In the genomic region with DNA sequence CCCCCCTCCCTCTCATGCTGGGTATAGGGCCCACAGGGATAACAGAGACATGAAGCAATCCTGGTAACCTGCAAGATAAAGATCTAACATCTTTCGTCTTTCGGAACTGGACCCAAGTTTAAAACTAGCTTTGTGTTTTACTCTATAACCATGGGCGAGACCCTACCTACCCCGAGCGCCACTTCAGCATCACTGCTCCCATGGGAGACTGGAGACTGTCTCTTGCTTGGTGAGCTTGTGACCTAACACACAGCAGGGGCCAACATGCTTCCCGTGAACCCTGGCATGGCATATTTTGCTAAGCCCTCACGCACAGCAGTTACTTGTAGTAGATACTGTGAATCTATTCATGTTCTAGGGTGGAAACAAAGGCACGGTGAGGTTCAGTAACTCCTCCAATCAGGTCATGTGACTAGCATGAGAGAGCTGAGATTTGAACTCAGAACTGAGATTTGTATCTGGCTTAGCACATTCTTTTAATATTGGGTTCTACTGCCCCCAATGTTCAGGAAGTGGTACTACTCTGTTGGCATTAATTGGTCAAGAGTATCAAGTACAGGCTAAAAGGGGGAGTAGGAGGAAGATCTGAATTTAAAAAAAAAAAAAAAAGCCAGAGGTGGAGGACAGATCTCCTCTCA, we compare ENCODE assay signal across 10 mouse cellular contexts. TPM values are rescaled to one million over a fixed set of nuclear protein-coding genes. Genes with fewer than 3 reads are reported as not detected.
DNase-seq lines count a peak whose midpoint lies in the region; ATAC-seq and TF ChIP-seq lines count a peak whose summit lies in the region.
"Had no signal": no experiment of that assay in that cellular context is flagged by ENCODE, and none has a peak within 500 bp of the region (broad histone marks: within the 10 kb centered on the region; RNA-seq: fewer than 3 reads in every experiment).

No protein-coding gene starts in this region.

- H3K4me2 ChIP-seq in kidney, embryonic 16.5 days (replicated peaks; ENCODE audit: low read depth, low read length), result peak overlapping the region; percentile 63; the same call in 1 of the 2 replicates
- H3K4me2 ChIP-seq in forebrain, embryonic 15.5 days (replicated peaks), result peak overlapping the region; percentile 50
- H3K4me2 ChIP-seq in midbrain, embryonic 14.5 days (ENCODE audit: low read length), result peak overlapping the region; percentile 55

- H3K4me1 ChIP-seq in kidney, embryonic 16.5 days (ENCODE audit: insufficient read depth, low read length), result peaks cover 16% of the 10 kb centered on the region
- peaks cover 14% of the 10 kb centered on the region for H3K4me1 ChIP-seq in cortical plate, adult 2 months (ENCODE audit: control insufficient read depth, insufficient read depth, low read length)
- H3K4me1 ChIP-seq in forebrain, embryonic 15.5 days, result peaks cover 40% of the 10 kb centered on the region
- peaks cover 28% of the 10 kb centered on the region for H3K4me1 ChIP-seq in midbrain, embryonic 14.5 days (ENCODE audit: control insufficient read depth, insufficient read depth, low read length)

- H3K9me3 ChIP-seq in kidney, embryonic 16.5 days (ENCODE audit: low read length), result no peaks in the 10 kb centered on the region
- no peaks in the 10 kb centered on the region for H3K9me3 ChIP-seq in forebrain, embryonic 15.5 days
- no peaks in the 10 kb centered on the region for H3K9me3 ChIP-seq in midbrain, embryonic 14.5 days (ENCODE audit: control insufficient read depth, low read length)
- H3K9me3 ChIP-seq: megakaryocyte, embryonic 14.5 days had no signal

- no peak for ATAC-seq in kidney, embryonic 16.5 days (ENCODE audit: low FRiP score, low TSS enrichment)
- no peak for ATAC-seq in forebrain, embryonic 15.5 days (replicated peaks)
- no peak for ATAC-seq in midbrain, embryonic 14.5 days (ENCODE audit: low FRiP score, low TSS enrichment)

- H3K9ac ChIP-seq in kidney, embryonic 16.5 days (replicated peaks; ENCODE audit: low read length), result no peak overlapping the region
- H3K9ac ChIP-seq in forebrain, embryonic 15.5 days (replicated peaks), result no peak overlapping the region
- no peak overlapping the region; the same call in 1 of the 2 replicates for H3K9ac ChIP-seq in midbrain, embryonic 14.5 days (replicated peaks; ENCODE audit: low read length)

- 95% methylated on average over 8 of the region's 8 CpGs for WGBS in kidney, embryonic 16.5 days
- WGBS in forebrain, embryonic 15.5 days, result 93% methylated on average over 8 of the region's 8 CpGs
- WGBS in midbrain, embryonic 14.5 days, result 92% methylated on average over 8 of the region's 8 CpGs

- TF ChIP-seq CTCF in cortical plate, adult 2 months (IDR thresholded peaks at IDR 0.05; ENCODE audit: extremely low read depth, insufficient read depth, low read length), result no peak

- H3K27ac ChIP-seq in kidney, embryonic 16.5 days (ENCODE audit: low read length), result no peak overlapping the region
- H3K27ac ChIP-seq in cortical plate, adult 2 months (ENCODE audit: insufficient read depth, low read length), result no peak overlapping the region
- no peak overlapping the region for H3K27ac ChIP-seq in forebrain, embryonic 15.5 days (replicated peaks)
- H3K27ac ChIP-seq in midbrain, embryonic 14.5 days (replicated peaks; ENCODE audit: low read depth, low read length), result no peak overlapping the region

- no peaks in the 10 kb centered on the region for H3K36me3 ChIP-seq in kidney, embryonic 16.5 days (ENCODE audit: insufficient read depth, low read length)
- H3K36me3 ChIP-seq in forebrain, embryonic 15.5 days, result no peaks in the 10 kb centered on the region
- H3K36me3 ChIP-seq in midbrain, embryonic 14.5 days (ENCODE audit: control insufficient read depth, insufficient read depth, low read length), result no peaks in the 10 kb centered on the region

- H3K27me3 ChIP-seq in kidney, embryonic 16.5 days (ENCODE audit: insufficient read depth, low read length), result peaks cover 3% of the 10 kb centered on the region; the same call in 1 of the 2 replicates
- 0 out of 2 replicates have a peak, but pooled peaks cover 3% of the 10 kb centered on the region for H3K27me3 ChIP-seq in forebrain, embryonic 15.5 days
- H3K27me3 ChIP-seq in midbrain, embryonic 14.5 days (ENCODE audit: control insufficient read depth, insufficient read depth, low read length), result no peaks in the 10 kb centered on the region

- H3K4me3 ChIP-seq in kidney, embryonic 16.5 days (ENCODE audit: low read length), result no peak overlapping the region
- peak overlapping the region; percentile 99; the same call in 1 of the 2 replicates for H3K4me3 ChIP-seq in cortical plate, adult 2 months (ENCODE audit: insufficient read depth, low read length)
- peak overlapping the region; percentile 62; the same call in 1 of the 2 replicates for H3K4me3 ChIP-seq in forebrain, embryonic 15.5 days
- H3K4me3 ChIP-seq in midbrain, embryonic 14.5 days (replicated peaks; ENCODE audit: low read depth, low read length), result peak overlapping the region; percentile 71
- H3K4me3 ChIP-seq: megakaryocyte, embryonic 14.5 days had no signal

- DNase-seq in kidney, postnatal 4 days, result no peak
- no peak for DNase-seq in midbrain, embryonic 14.5 days
- no peak for DNase-seq in thymus, postnatal 4 days
- no peak for DNase-seq in testis, postnatal 14 days (ENCODE audit: low spot score)
- DNase-seq: adrenal gland, postnatal 36 days; heart, postnatal 14 days had no signal

- TF ChIP-seq POLR2A in cortical plate, adult 2 months (IDR thresholded peaks at IDR 0.05; ENCODE audit: extremely low read depth, insufficient read depth, low read length), result no peak

RNA-seq across cellular contexts. Expression of gene Scn2b, which starts 1.9 kb away (rescaled TPM):
- 4.7 and 5.0 TPM in 2 replicates for polyA plus RNA-seq in kidney, embryonic 16.5 days (2015; fragmentation: Nextera tagmentation; extraction: Ambion mirVana)
- polyA plus RNA-seq in cortical plate, adult 2 months (2012; rRNA removed), result 123 TPM in 2 replicates
- 5.3 and 5.7 TPM in 2 replicates for polyA plus RNA-seq in forebrain, embryonic 15.5 days (2015; fragmentation: Nextera tagmentation; extraction: Ambion mirVana)
- polyA plus RNA-seq in midbrain, embryonic 14.5 days (2014; fragmentation: Nextera tagmentation; extraction: Ambion mirVana), result 6.6 and 8.1 TPM in 2 replicates

RNA-seq across cellular contexts. Expression of gene Scn4b, which starts 18.8 kb away (rescaled TPM):
- 0.91 and 1.0 TPM in 2 replicates for polyA plus RNA-seq in kidney, embryonic 16.5 days (2015; fragmentation: Nextera tagmentation; extraction: Ambion mirVana)
- 31.9 and 87.5 TPM in 2 replicates for polyA plus RNA-seq in cortical plate, adult 2 months (2012; rRNA removed)
- polyA plus RNA-seq in forebrain, embryonic 15.5 days (2015; fragmentation: Nextera tagmentation; extraction: Ambion mirVana), result 0.10 and 0.34 TPM in 2 replicates
- polyA plus RNA-seq in midbrain, embryonic 14.5 days (2014; fragmentation: Nextera tagmentation; extraction: Ambion mirVana), result 0.05 TPM in 1 of 2 replicates, not detected in the other

RNA-seq across cellular contexts. Expression of gene Jaml, which starts 40.5 kb away (rescaled TPM):
- polyA plus RNA-seq in kidney, embryonic 16.5 days (2015; fragmentation: Nextera tagmentation; extraction: Ambion mirVana), result 0.30 TPM in 1 of 2 replicates, not detected in the other
- polyA plus RNA-seq in cortical plate, adult 2 months (2012; rRNA removed), result 0.36 and 0.52 TPM in 2 replicates
- polyA plus RNA-seq in forebrain, embryonic 15.5 days (2015; fragmentation: Nextera tagmentation; extraction: Ambion mirVana), result 0.45 TPM in 1 of 2 replicates, not detected in the other
- 0.12 and 0.24 TPM in 2 replicates for polyA plus RNA-seq in midbrain, embryonic 14.5 days (2014; fragmentation: Nextera tagmentation; extraction: Ambion mirVana)

Comparison
In these comparisons a context has a peak if more than half of its experiments do, and no peak if none do; other contexts are left out.
1. RNA of gene Scn2b, which starts 1.9 kb away (polyA plus RNA-seq): 123 TPM in cortical plate, adult 2 months; 6.6 to 8.1 TPM in midbrain, embryonic 14.5 days, 5.3 to 5.7 TPM in forebrain, embryonic 15.5 days and 4.7 to 5.0 TPM in kidney, embryonic 16.5 days; every median in the first group is over 10 times any median in the second.
2. RNA of gene Scn4b, which starts 18.8 kb away (polyA plus RNA-seq): 31.9 to 87.5 TPM in cortical plate, adult 2 months; 0.91 to 1.0 TPM in kidney, embryonic 16.5 days, 0.10 to 0.34 TPM in forebrain, embryonic 15.5 days and 0.05 TPM in midbrain, embryonic 14.5 days; every median in the first group is over 10 times any median in the second.
3. Peak in every context shown above with its lines, with median percentiles within 50 percentile points of each other: H3K4me2 ChIP-seq.